8 mouse cellular contexts compared by ENCODE assay signal in the genomic region with DNA sequence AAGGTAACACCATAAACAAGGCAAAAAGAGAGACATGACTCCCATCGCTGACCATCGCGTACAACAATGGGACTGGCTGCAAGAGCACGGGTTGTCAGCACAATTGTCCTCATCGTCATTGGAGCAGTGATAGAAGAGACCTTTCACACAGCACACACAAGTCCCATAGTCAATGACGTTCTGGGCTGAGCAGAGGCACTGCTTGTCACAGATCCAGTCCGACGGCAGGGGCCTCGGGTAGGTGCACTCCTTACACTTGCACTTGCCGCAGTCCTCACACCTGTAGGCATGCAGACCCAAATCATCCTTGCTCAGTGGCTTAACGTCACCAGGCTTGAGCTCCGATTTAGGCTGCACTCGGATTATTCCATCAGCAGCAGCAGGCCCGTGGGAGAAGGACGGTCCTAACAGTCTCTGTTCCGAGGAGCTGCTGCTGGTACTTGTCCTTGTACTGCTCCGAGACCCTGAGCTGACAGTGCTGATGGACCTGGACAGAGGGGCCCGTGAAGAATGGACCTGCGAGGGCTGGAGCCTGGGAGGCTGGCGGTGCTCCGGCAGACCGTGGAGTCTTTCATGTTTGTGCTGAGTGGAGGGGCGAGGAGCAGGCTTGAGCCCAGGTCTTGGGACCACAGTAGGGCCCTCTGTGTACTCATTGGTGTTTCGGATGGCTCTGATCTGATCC. TPM values are rescaled to one million over a fixed set of nuclear protein-coding genes. Genes with fewer than 3 reads are reported as not detected.
DNase-seq lines count a peak whose midpoint lies in the region; ATAC-seq and TF ChIP-seq lines count a peak whose summit lies in the region.

No protein-coding gene starts in this region.

- H3K27me3 ChIP-seq in hindbrain, postnatal 0 days (ENCODE audit: insufficient read depth, low read length) = no peaks in the 10 kb centered on the region
- no peaks in the 10 kb centered on the region for H3K27me3 ChIP-seq in limb, embryonic 12.5 days
- no peaks in the 10 kb centered on the region for H3K27me3 ChIP-seq in neural tube, embryonic 12.5 days (replicated peaks)

- no peaks in the 10 kb centered on the region for H3K36me3 ChIP-seq in hindbrain, postnatal 0 days (ENCODE audit: insufficient read depth, low read length)
- H3K36me3 ChIP-seq in limb, embryonic 12.5 days = peaks cover 27% of the 10 kb centered on the region
- H3K36me3 ChIP-seq in neural tube, embryonic 12.5 days = peaks cover 7% of the 10 kb centered on the region; the same call in 1 of the 2 replicates

- H3K9ac ChIP-seq in hindbrain, postnatal 0 days (replicated peaks; ENCODE audit: low read length) = peak overlapping the region; percentile 93
- H3K9ac ChIP-seq in limb, embryonic 12.5 days (replicated peaks) = peak overlapping the region; percentile 99
- H3K9ac ChIP-seq in neural tube, embryonic 12.5 days = peak overlapping the region; percentile 80

- 27% methylated on average over 24 of the region's 24 CpGs for WGBS in hindbrain, postnatal 0 days
- 33% methylated on average over 24 of the region's 24 CpGs for WGBS in limb, embryonic 12.5 days
- WGBS in neural tube, embryonic 12.5 days = 31% methylated on average over 24 of the region's 24 CpGs

- TF ChIP-seq CTCF in hindbrain, postnatal 0 days (IDR thresholded peaks at IDR 0.05; ENCODE audit: low read depth) = no peak

- DNase-seq in gastrocnemius, adult 18-20 months (ENCODE audit: low spot score) = peak; percentile 15
- DNase-seq in gastrocnemius, adult 8-10 months (ENCODE audit: low spot score in 2 of 2) = no peak
- peak; percentile 59 for DNase-seq in cerebellum, adult 11-12 months
- peak; percentile 40 to 41 for DNase-seq in frontal cortex, postnatal 14 days (ENCODE audit: low spot score in 2 of 2)
- peak; percentile 28 for DNase-seq in hindbrain, postnatal 0 days (ENCODE audit: low spot score)

- peak overlapping the region; percentile 71 for H3K4me3 ChIP-seq in hindbrain, postnatal 0 days (ENCODE audit: low read length)
- peak overlapping the region; percentile 86 for H3K4me3 ChIP-seq in limb, embryonic 12.5 days (replicated peaks)
- H3K4me3 ChIP-seq in neural tube, embryonic 12.5 days = peak overlapping the region; percentile 84

- peaks cover 5% of the 10 kb centered on the region for H3K4me1 ChIP-seq in hindbrain, postnatal 0 days (ENCODE audit: insufficient read depth, low read length)
- peaks cover 32% of the 10 kb centered on the region for H3K4me1 ChIP-seq in limb, embryonic 12.5 days (replicated peaks)
- peaks cover 20% of the 10 kb centered on the region for H3K4me1 ChIP-seq in neural tube, embryonic 12.5 days

- peak overlapping the region; percentile 99 for H3K4me2 ChIP-seq in hindbrain, postnatal 0 days (ENCODE audit: low read depth, low read length)
- peak overlapping the region; percentile 89 for H3K4me2 ChIP-seq in limb, embryonic 12.5 days
- peak overlapping the region; percentile 94 for H3K4me2 ChIP-seq in neural tube, embryonic 12.5 days (replicated peaks)

- H3K27ac ChIP-seq in hindbrain, postnatal 0 days = peak overlapping the region; percentile 94
- H3K27ac ChIP-seq in limb, embryonic 12.5 days = peak overlapping the region; percentile 66
- H3K27ac ChIP-seq in neural tube, embryonic 12.5 days = no peak overlapping the region

- no peaks in the 10 kb centered on the region for H3K9me3 ChIP-seq in hindbrain, postnatal 0 days (ENCODE audit: low read length)
- H3K9me3 ChIP-seq in limb, embryonic 12.5 days = no peaks in the 10 kb centered on the region
- no peaks in the 10 kb centered on the region for H3K9me3 ChIP-seq in neural tube, embryonic 12.5 days

- no peak for ATAC-seq in hindbrain, postnatal 0 days
- ATAC-seq in limb, embryonic 12.5 days (ENCODE audit: insufficient number of reproducible peaks, insufficient read depth, low FRiP score, low TSS enrichment, low read depth) = no peak
- no peak for ATAC-seq in neural tube, embryonic 12.5 days (ENCODE audit: low FRiP score, low read depth)
- no peak for ATAC-seq in granulocyte monocyte progenitor cell, adult 5-6 weeks (replicated peaks; ENCODE audit: poor library complexity, severe bottlenecking)

RNA-seq across cellular contexts. Expression of a gene that starts 3.5 kb away (rescaled TPM):
- 10 to 100 TPM; 13.5 to 19.3 TPM for total RNA-seq in gastrocnemius, adult 18-20 months (2021)
- total RNA-seq in gastrocnemius, adult 8-10 months (2022) = 10 to 100 TPM; 15.7 to 20.8 (median 18.7) TPM
- total RNA-seq in hindbrain, postnatal 0 days (2014; rRNA removed) = 33.5 and 38.4 TPM in 2 replicates
- polyA plus RNA-seq in hindbrain, postnatal 0 days (2015; fragmentation: Nextera tagmentation; extraction: Ambion mirVana) = 61.7 and 71.4 TPM in 2 replicates
- 61.0 and 80.3 TPM in 2 replicates for polyA plus RNA-seq in limb, embryonic 12.5 days (2016; fragmentation: Nextera tagmentation; extraction: Ambion mirVana)
- 20.8 and 33.9 TPM in 2 replicates for polyA plus RNA-seq in neural tube, embryonic 12.5 days (2016; fragmentation: Nextera tagmentation; extraction: Ambion mirVana)
- 7.9 and 9.1 TPM in 2 replicates for total RNA-seq in granulocyte monocyte progenitor cell, adult 5-6 weeks (2014; fragmentation: Nextera tagmentation)
- total RNA-seq in granulocyte monocyte progenitor cell, adult 5-6 weeks (2017) = 6.8 and 9.3 TPM in 2 replicates

Comparison
In these comparisons a context has a peak if more than half of its experiments do, and no peak if none do; other contexts are left out.
1. DNase-seq: peak in gastrocnemius, adult 18-20 months (single experiment), cerebellum, adult 11-12 months (single experiment), frontal cortex, postnatal 14 days (2 of 2) and hindbrain, postnatal 0 days (single experiment); none in gastrocnemius, adult 8-10 months (0 of 2).
2. Peak in every context shown above with its lines, with median percentiles within 50 percentile points of each other: H3K4me2 ChIP-seq, H3K4me3 ChIP-seq and H3K9ac ChIP-seq.